Mouse (Mus musculus) splenic B cell, adult 2 months (primary cell): ENCODE data around the gene Kcnq5.
"Not testable (repeated sequence)": the region's sequence is repeated elsewhere in the genome, so short reads cannot be mapped to it uniquely, and the experiment has no call there.

Experiments
- DNase-seq: peaks from one replicate; pipeline ENCODE4 v3.0.0-alpha.2; 2011; ENCODE audit warnings: low read depth, low spot score
- H3K27me3 ChIP-seq: 2 replicates; pipeline ENCODE4 v1.6.1; 2012; ENCODE audit warnings: mild to moderate bottlenecking, low read length, moderate library complexity, mixed read lengths; ENCODE audit not compliant: control insufficient read depth, poor library complexity, insufficient read depth, severe bottlenecking
- H3K36me3 ChIP-seq: 2 replicates; pipeline ENCODE4 v1.6.1; 2012; ENCODE audit warnings: mild to moderate bottlenecking, low read length, moderate library complexity, mixed read lengths; ENCODE audit not compliant: control insufficient read depth, poor library complexity, insufficient read depth, severe bottlenecking

The Kcnq5 gene

DNA sequence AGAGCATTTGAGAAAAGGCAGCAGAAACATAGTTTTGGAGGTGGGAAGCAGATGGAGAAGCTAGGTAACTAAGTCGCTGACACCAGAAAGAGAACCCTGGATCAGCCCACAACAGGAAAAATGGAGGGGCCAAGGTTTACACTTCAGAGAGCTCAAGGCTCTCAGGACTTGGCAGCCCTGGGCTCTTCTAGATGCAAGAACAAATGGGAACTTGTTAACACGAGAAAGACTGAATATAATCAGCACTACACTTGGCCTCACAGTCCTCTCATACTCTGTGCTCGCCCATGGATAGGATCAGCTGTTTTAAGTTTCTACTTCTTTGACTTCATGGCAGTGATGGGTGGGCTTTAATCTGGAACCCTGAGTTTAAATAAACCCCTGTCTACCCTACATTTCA is 526.9 kb downstream of the Kcnq5 start:
- DNase-seq = no peak
- H3K36me3 ChIP-seq = no peaks in the 10 kb centered on the region
- no peaks in the 10 kb centered on the region for H3K27me3 ChIP-seq

DNA sequence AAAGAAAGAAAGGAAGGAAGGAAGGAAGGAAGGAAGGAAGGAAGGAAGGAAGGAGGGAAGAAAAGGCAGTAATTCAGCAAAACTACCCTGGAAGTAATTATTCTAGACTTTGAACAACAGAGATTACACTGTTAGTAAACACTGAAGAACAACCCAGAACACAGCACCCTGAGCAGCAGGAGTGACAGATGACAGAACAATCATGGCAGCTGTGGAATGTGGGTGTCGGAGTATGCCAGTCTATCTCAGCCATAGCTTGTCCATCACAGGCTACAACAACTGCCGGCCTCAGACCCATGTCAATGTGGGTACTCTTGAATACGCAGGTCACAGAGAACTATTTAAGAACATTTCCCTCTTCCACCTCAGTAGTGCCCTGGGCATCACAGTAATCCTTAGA is 530.1 kb downstream of the Kcnq5 start:
- no peaks in the 10 kb centered on the region for H3K36me3 ChIP-seq
- no peak for DNase-seq

DNA sequence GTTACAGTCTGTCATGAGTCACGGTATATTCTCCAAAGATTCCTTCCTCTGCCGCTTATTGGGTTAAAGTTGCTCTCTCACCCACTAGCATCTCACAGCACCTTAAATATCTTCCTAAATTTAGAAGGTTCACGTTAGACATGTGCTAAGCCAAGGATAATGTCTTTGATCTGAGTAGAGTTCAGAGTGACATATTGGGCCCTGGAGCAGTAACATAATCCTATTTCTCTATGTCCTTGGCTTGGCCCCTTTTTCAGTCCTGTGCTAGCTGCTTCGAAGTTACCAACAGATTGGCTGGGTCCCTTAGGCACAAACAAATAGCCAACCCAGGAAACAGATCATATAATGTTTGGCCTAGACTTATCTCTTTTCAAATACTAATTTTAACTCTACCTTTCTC is 533.7 kb downstream of the Kcnq5 start:
- H3K36me3 ChIP-seq = no peaks in the 10 kb centered on the region
- DNase-seq = no peak
- H3K27me3 ChIP-seq = no peaks in the 10 kb centered on the region

More for the DNA sequence above, 530.1 kb downstream of the Kcnq5 start:
- no peaks in the 10 kb centered on the region for H3K27me3 ChIP-seq

DNA sequence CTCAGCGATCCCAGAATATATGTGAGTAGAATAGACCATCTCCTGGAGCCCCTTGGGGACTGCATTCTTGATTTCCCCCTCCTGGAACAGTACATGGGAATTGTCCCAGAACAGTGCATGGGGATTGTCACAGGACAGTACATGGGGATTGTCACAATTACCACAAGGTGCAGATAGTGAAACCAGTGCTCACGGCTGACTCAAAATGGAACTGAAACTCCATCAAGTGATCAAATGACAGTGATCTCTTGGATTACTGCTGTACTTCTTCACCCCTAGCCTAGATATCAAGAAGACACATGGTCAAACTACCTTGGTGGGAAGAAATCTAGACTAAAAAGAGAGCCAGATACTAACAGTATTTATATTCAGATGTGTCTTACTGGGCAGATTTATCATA is 536.1 kb downstream of the Kcnq5 start:
- DNase-seq = peak; percentile 31
- H3K36me3 ChIP-seq = no peaks in the 10 kb centered on the region
- H3K27me3 ChIP-seq = no peaks in the 10 kb centered on the region

DNA sequence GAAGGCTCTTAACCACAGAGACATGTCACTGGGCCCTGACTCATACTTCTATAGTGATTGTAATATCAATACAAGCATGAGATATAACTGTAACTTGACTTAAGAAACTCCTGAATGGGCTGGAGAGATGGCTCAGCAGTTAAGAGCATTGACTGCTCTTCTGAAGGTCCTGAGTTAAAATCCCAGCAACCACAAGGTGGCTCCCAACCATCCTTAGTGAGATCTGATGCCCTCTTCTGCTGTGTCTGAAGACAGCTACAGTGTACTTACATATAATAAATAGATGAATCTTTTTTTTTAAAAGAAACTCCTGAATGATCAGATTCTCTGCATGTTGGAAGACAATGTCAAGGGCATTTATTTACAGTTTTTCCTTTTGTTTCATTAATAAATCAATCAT is 542.4 kb downstream of the Kcnq5 start:
- Histone ChIP-seq H3K27me3 (no peaks in the 10 kb centered on the region), H3K36me3 (no peaks in the 10 kb centered on the region)
- DNase-seq = peak; percentile 15

DNA sequence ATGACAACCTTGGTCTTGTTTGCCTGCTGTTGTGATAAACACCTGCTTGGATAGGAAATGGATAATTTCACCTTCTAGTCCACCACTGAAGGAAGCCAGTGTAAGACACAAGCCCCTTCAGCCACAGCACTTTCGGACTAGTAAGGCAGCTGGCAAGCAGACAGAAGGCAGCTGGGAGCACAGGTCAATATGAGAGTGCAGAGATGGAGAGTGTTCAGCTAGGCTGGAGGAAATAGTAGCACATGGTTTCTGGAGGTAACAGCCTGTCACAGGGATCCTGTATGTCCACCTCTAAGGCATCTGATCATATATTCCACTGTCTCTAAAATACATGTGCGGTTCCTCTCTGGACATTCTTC is 549.6 kb downstream of the Kcnq5 start:
- no peaks in the 10 kb centered on the region for H3K36me3 ChIP-seq
- DNase-seq = no peak
- H3K27me3 ChIP-seq = no peaks in the 10 kb centered on the region

DNA sequence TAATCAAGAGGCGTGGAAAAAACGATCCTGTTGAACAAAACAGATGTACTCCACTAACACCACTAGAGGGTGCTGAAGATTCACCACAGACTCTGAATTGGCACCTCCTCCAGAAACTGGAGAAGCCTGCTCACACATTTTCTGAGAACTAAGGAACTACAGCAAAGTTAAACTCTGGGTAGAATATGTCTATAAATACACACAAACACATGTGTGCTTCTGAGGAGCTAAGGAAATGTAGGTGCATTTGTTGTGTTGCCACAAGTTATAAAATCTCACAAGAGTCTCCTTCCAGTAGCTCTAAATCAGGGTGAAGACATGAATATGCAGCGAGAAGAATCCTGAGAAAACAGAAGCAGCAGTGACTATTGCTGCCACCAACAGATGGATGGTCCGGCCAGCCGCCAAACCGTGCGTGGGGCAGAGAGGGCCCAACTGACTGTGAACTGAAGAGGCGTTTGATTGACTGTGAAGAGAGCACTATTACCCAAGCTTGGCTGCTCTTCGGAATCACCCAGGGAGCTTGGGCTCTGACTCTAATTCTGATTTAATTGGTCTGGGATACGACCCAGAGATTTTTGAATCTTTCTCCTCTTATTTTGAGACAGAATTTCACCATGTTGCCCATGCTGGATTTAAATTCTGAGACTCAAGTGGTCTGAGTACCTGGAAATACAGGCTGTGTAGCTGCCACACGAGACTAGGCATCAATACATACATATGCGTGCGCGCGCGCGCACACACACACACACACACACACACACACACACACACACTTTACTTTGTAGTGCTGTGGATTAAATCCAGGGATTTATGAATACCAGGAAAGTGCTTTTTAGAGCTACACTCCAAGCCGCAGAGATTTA is 550.2 kb downstream of the Kcnq5 start:
- no peaks in the 10 kb centered on the region for H3K36me3 ChIP-seq
- DNase-seq = peak; percentile 68
- no peaks in the 10 kb centered on the region for H3K27me3 ChIP-seq

DNA sequence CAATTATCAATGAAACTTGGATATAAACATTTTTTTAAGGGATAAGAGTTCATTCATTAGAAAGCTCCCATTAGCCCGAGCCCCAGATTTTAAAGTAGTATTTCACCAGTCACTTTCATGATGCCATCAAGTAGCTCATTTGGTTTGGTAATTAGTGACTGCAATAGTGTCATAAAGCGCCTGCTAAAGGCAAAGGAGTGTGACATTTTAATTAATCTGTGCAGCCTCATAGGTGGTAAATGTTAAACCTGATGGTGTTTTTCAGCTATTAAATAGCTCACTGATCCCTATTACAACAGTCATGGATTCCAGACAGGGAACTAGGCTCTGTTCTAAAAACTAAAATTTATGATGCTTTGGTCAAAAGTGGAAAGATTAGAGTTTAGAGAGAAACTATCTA is 554.5 kb downstream of the Kcnq5 start:
- no peak for DNase-seq
- Histone ChIP-seq H3K36me3 (no peaks in the 10 kb centered on the region; the same call in none of the 2 replicates), H3K27me3 (no peaks in the 10 kb centered on the region)

DNA sequence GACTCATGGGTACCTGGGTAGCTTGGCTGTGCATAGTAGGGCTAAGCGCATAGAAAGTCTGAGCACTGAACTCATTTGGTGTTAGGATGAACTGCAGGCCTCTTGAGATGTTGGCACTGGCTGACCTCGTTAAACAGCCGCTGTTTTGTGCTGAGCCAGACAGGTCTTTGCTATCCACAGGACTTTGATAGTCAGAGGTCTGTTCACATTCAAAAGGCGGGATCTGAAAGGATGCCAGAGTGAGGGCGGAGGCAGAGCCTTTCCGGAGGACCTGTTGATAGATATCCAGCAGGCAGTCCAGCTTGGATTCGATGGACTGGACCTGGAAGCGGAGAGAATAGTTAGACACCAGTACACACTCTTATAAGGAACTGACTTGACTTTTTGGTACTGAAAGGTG is 558.9 kb downstream of the Kcnq5 start:
- no peak for DNase-seq
- no peaks in the 10 kb centered on the region for H3K27me3 ChIP-seq
- no peaks in the 10 kb centered on the region; the same call in none of the 2 replicates for H3K36me3 ChIP-seq

DNA sequence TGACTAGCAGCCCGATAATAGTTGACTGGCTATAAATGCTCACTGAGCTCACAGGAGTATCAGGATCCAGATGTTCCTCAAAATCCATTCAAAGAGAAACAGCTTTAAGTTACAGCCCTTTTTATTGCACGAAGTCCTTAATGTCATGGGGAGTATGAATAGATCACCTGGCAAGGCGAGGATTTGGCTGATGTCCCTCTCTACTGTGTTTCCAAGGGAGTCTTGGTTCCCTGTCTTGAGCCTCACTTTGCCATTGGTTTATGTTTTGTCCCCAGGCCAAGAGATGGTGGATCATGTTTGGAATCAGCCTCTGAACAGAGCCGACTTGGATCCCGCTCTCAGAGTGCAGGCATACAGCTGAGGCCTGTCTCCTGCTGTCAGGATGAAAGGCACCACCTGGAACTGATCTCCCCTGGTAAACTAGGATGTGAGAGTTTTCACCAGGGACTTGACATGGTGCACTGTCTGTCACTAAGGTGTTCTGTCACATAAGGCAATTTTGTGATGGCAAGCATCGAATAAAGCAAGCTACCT is 570.5 kb downstream of the Kcnq5 start:
- no peaks in the 10 kb centered on the region for H3K36me3 ChIP-seq
- no peak for DNase-seq
- H3K27me3 ChIP-seq = no peaks in the 10 kb centered on the region; the same call in 1 of the 2 replicates

DNA sequence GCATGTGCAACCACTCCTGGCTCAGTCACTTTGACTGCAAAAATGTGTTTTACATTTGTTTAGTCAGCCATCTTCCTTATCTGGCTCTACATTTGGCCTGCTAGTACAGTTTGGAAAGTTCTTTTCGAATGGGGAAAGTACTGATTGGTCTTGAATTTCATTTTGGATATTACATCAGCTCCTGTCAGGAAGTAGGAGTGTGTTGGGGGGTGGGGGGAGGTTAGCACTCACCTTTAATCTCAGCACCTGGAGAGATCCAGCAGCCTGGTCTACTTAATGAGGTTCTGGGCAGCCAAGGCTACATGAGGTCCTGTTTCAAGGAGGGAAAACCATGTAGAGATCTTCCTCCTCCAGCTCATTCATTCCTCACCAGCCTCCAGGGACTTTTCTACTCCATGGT is 578.5 kb downstream of the Kcnq5 start, which contains the start of gene Khdc1b:
Gene Khdc1b (plus strand): TSS at position 301 of the 400 bp plus-strand sequence.
- no peaks in the 10 kb centered on the region for H3K36me3 ChIP-seq
- no peak for DNase-seq
- H3K27me3 ChIP-seq = no peaks in the 10 kb centered on the region

DNA sequence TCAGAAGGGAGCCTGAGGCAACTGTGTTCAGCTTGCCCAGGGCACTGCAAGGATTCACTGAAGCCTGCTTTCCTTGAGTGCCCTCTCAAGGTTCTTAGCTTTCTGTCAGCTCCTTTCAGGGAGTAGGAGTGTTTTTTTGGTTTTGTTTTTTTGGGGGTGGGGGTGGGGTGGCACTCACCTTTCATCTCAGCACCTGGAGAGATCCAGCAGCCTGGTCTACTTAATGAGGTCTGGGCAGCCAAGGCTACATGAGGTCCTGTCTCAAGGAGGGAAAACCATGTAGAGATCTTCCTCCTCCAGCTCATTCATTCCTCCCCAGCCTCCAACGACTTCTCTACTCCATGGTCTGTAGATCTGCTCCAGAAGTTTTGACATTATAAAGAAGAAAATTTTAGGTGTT is 593.7 kb downstream of the Kcnq5 start, which contains the start of gene Khdc1c:
Gene Khdc1c (plus strand): TSS at position 301 of the 400 bp plus-strand sequence.
- not testable (repeated sequence) for H3K36me3 ChIP-seq, H3K27me3 ChIP-seq, DNase-seq

DNA sequence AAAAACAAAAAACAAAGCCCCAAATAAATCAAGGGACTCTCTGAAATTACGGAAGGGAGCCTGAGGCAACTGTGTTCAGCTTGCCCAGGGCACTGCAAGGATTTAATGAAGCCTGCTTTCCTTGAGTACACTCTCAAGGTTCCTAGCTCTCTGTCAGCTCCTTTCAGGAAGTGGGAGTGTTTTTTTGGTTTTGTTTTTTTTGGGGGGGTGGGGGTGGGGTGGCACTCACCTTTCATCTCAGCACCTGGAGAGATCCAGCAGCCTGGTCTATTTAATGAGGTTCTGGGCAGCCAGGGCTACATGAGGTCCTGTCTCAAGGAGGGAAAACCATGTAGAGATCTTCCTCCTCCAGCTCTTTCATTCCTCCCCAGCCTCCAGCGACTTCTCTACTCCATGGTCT is 612.4 kb downstream of the Kcnq5 start, which contains the start of gene Khdc1a:
Gene Khdc1a (plus strand): TSS at position 301 of the 400 bp plus-strand sequence.
- Histone ChIP-seq H3K36me3 (no peaks in the 10 kb centered on the region), H3K27me3 (no peaks in the 10 kb centered on the region)
- DNase-seq = no peak
